Mouse (Mus musculus) testis, adult 2 months (tissue): Measurements from ENCODE around the gene Shank3.

Source experiments
- CTCF ChIP-seq: fragments of 200-500 bp; IDR thresholded peaks from 2 replicates; pipeline ENCODE4 v1.5.1; 2012; ENCODE audit warnings: low read depth, mild to moderate bottlenecking, inconsistent platforms, low read length, moderate library complexity; ENCODE audit not compliant: control insufficient read depth, insufficient read depth, insufficient replicate concordance
- POLR2A ChIP-seq: fragments of 200-500 bp; IDR thresholded peaks from 2 replicates; pipeline ENCODE4 v1.6.1; 2012; ENCODE audit warnings: low read depth, mild to moderate bottlenecking, inconsistent platforms, low read length, moderate library complexity; ENCODE audit not compliant: control insufficient read depth

DNA sequence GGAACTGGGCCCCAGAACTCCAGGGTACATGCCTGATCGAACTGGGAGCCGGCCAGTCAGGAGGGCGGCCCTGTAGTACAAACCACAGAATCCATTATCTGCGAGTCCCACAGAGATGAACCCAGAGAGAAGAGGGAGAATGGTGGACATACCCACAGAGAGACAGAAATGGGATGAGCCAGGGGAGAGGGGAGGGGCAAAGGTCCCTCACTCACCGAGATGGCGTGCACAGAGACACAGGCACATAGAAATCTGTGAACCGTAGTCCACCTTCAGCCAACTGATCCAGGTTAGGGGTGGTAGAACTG, 24.2 kb upstream of the Shank3 start:
- TF ChIP-seq CTCF (no peak), POLR2A (no peak)
